Mouse (Mus musculus): ENCODE data around the gene Akap7. TPM values are rescaled to one million over a fixed set of nuclear protein-coding genes. Genes with fewer than 3 reads are reported as not detected.

Gene Akap7
- polyA plus RNA-seq, 1 experiment: 5.2 TPM

DNA sequence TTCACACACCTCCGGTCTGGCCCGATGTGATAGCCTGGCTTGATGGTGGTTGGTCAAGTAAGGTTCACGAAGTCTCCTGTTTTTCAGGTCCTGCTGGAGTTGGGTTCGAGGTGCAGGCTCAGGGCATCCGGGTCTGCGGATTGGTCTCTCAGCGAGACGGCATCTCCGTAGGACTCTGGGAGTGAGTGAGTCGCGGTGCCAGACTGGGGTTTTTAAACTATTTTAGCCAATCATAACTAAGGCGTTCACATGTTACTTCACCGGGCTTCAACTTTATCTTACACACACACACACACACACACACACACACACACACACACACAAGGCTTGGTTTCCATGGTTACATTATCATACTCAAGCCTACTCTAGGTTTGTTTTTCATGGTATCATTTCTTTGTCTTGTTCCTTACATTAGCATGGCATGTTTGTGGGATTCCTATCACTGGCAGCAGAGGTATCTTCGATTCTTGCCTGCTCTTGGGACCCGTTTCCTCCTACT lies 8.6 kb downstream of the Akap7 start:
- TF ChIP-seq CTCF (IDR thresholded peaks at IDR 0.05; ENCODE audit: extremely low read depth, insufficient read depth, insufficient read length, insufficient replicate concordance) (no peak), POLR2A (IDR thresholded peaks at IDR 0.05; ENCODE audit: low read depth, low read length) (no peak)
- Histone ChIP-seq H3K36me3 (ENCODE audit: control insufficient read depth, insufficient read depth, low read length) (no peaks in the 10 kb centered on the region), H3K4me1 (ENCODE audit: control insufficient read depth, insufficient read depth, insufficient read length) (peaks cover 7% of the 10 kb centered on the region), H3K4me3 (ENCODE audit: extremely low read depth, insufficient read depth, insufficient read length) (no peak overlapping the region), H3K27ac (ENCODE audit: insufficient read depth, low read length) (no peak overlapping the region), H3K27me3 (ENCODE audit: control insufficient read depth, insufficient read depth, low read length) (no peaks in the 10 kb centered on the region)
- DNase-seq (ENCODE audit: low read depth in 1 of 2, low spot score in 2 of 2): no peak
- 86% methylated on average over 15 of the region's 15 CpGs for WGBS

DNA sequence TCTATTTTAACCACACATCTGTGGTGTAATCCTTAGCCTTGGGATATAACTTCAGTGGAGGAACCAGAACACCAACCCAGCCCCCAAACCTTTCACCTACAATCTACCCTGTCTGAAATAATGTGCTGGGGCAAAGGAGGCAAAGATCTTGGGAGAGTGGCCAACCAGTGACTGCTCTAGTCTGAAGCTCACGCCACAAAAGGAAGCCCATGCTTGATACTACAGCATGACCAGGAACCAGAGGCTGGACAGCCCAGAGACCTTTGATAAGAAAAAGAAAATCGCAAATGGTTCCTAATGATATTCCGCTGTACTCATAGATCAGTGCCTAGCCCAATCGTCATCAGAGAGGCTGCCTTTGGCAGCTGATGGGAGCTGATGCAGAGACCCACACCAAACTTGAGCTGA lies 9.4 kb downstream of the Akap7 start:
- Histone ChIP-seq H3K4me3 (ENCODE audit: extremely low read depth, insufficient read depth, insufficient read length) (no peak overlapping the region), H3K36me3 (ENCODE audit: control insufficient read depth, insufficient read depth, low read length) (no peaks in the 10 kb centered on the region), H3K27ac (ENCODE audit: insufficient read depth, low read length) (peak overlapping the region; percentile 2; the same call in 1 of the 2 replicates), H3K4me1 (ENCODE audit: control insufficient read depth, insufficient read depth, insufficient read length) (peaks cover 7% of the 10 kb centered on the region), H3K27me3 (ENCODE audit: control insufficient read depth, insufficient read depth, low read length) (no peaks in the 10 kb centered on the region)
- DNase-seq (ENCODE audit: low read depth in 1 of 2, low spot score in 2 of 2): no peak
- no peak for TF ChIP-seq CTCF (IDR thresholded peaks at IDR 0.05; ENCODE audit: extremely low read depth, insufficient read depth, insufficient read length, insufficient replicate concordance)
- no peak for TF ChIP-seq POLR2A (IDR thresholded peaks at IDR 0.05; ENCODE audit: low read depth, low read length)
- 65% methylated on average over 4 of the region's 4 CpGs for WGBS

DNA sequence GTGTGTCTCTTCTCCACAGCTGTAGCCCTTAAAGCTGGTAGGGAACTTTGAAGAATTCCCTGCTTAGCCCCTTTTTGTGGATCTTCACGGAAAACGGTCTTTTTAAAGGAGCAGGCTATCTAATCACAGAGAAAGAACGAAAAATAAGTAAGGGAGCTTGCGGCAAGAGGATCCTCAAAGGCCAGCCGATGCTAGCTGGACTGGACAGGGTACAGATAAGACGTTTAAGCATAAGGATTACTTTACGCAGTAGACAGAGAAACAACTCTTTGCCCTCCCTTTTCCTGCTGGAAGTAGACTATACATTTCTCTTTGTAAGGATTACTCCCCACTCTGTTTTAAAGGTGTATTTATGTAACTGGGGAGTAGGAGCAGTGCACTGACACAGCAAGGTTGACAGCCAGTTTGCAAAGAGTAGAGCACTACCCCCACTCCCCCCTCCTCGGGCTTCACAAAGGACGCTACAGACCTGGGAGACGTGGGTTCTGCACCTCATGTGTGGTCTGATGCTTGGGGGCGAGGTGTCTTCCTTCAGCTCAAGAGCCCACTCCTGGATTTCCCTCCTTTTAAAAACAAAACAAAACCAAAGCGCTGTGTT lies 9.9 kb downstream of the Akap7 start:
- 28% methylated on average over 12 of the region's 12 CpGs for WGBS

DNA sequence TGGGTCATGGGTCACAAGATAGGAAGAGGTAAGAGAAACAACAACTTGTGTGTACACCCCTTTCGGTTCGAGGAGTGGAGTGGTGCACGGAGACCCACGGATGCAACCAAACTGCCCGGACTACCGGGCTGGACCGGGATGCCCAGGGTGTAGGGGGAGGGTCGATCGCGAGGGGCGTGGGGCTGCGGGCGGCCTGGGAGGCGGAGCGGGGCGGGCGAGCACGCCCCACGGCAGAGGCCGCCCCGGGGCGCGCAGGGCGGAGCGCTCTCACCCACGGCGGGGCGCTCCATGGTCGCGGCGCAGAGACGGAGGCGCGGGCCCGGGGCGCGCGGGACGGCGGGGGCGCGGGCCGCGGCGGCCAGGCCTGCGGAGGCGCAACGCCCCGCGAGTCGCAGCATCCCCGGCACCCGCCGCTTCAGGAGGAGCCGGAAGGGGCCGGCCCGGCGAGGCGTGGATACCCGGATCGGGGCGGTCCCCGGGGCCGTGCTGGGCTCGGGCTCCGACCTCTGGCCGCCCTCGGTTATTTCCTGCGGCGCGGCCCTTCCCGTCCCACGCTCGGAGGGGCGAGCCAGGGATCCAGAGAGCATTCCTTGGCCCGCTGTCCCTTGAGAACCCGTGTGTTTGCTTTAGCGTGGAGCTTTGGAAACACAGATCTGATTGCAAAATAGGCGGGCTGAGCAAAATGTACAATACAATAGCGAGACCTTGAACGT lies 10.9 kb downstream of the Akap7 start:
- peak overlapping the region; percentile 73 for H3K4me3 ChIP-seq (ENCODE audit: extremely low read depth, insufficient read depth, insufficient read length)

More for the DNA sequence above, 9.9 kb downstream of the Akap7 start:
- H3K27me3 ChIP-seq (ENCODE audit: control insufficient read depth, insufficient read depth, low read length): no peaks in the 10 kb centered on the region
- no peaks in the 10 kb centered on the region for H3K36me3 ChIP-seq (ENCODE audit: control insufficient read depth, insufficient read depth, low read length)
- 0 out of 2 replicates have a peak overlapping the region, but pooled peaks have one; percentile 24 for H3K4me3 ChIP-seq (ENCODE audit: extremely low read depth, insufficient read depth, insufficient read length)
- H3K27ac ChIP-seq (ENCODE audit: insufficient read depth, low read length): 0 out of 2 replicates have a peak overlapping the region, but pooled peaks have one; percentile 2
- H3K4me1 ChIP-seq (ENCODE audit: control insufficient read depth, insufficient read depth, insufficient read length): peaks cover 7% of the 10 kb centered on the region
- no peak for DNase-seq (ENCODE audit: low read depth in 1 of 2, low spot score in 2 of 2)
- TF ChIP-seq CTCF (IDR thresholded peaks at IDR 0.05; ENCODE audit: extremely low read depth, insufficient read depth, insufficient read length, insufficient replicate concordance) (no peak), POLR2A (IDR thresholded peaks at IDR 0.05; ENCODE audit: low read depth, low read length) (no peak)

DNA sequence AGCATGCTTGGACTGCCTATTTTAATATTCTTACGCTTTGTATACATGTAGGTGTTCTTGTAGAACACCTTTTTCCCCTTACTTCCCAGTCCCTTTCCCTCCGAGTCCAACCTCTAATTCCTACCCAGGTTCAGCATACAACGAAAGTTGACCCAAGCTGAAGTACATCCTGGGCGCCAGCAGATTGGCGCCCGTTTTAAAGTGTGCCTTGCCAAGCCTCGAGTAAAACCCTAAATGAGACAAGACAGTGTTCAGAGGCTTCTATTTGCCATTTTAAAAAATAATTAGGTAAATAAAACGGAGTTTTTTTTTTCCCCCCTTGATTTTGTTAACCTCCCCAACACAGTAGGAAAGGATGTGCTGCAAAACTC lies 11.4 kb downstream of the Akap7 start:
- H3K36me3 ChIP-seq (ENCODE audit: control insufficient read depth, insufficient read depth, low read length): no peaks in the 10 kb centered on the region
- H3K4me3 ChIP-seq (ENCODE audit: extremely low read depth, insufficient read depth, insufficient read length): peak overlapping the region; percentile 73
- TF ChIP-seq CTCF (IDR thresholded peaks at IDR 0.05; ENCODE audit: extremely low read depth, insufficient read depth, insufficient read length, insufficient replicate concordance) (no peak), POLR2A (IDR thresholded peaks at IDR 0.05; ENCODE audit: low read depth, low read length) (no peak)
- peaks cover 7% of the 10 kb centered on the region for H3K4me1 ChIP-seq (ENCODE audit: control insufficient read depth, insufficient read depth, insufficient read length)
- no peaks in the 10 kb centered on the region for H3K27me3 ChIP-seq (ENCODE audit: control insufficient read depth, insufficient read depth, low read length)
- WGBS: 52% methylated on average over 8 of the region's 8 CpGs
- peak overlapping the region; percentile 75 for H3K27ac ChIP-seq (ENCODE audit: insufficient read depth, low read length)
- DNase-seq (ENCODE audit: low read depth in 1 of 2, low spot score in 2 of 2): no peak

More for the DNA sequence above, 10.9 kb downstream of the Akap7 start:
- peak overlapping the region; percentile 75 for H3K27ac ChIP-seq (ENCODE audit: insufficient read depth, low read length)
- H3K27me3 ChIP-seq (ENCODE audit: control insufficient read depth, insufficient read depth, low read length): no peaks in the 10 kb centered on the region
- TF ChIP-seq POLR2A (IDR thresholded peaks at IDR 0.05; ENCODE audit: low read depth, low read length) (no peak; the same call in 1 of the 2 replicates), CTCF (IDR thresholded peaks at IDR 0.05; ENCODE audit: extremely low read depth, insufficient read depth, insufficient read length, insufficient replicate concordance) (0 out of 2 replicates have a peak, but pooled peaks have one; percentile 3)
- no peaks in the 10 kb centered on the region for H3K36me3 ChIP-seq (ENCODE audit: control insufficient read depth, insufficient read depth, low read length)
- WGBS: under 1% methylated on average over 51 of the region's 81 CpGs
- DNase-seq (ENCODE audit: low read depth in 1 of 2, low spot score in 2 of 2): peak in 1 of 2 experiments; percentile 79
- H3K4me1 ChIP-seq (ENCODE audit: control insufficient read depth, insufficient read depth, insufficient read length): peaks cover 7% of the 10 kb centered on the region

DNA sequence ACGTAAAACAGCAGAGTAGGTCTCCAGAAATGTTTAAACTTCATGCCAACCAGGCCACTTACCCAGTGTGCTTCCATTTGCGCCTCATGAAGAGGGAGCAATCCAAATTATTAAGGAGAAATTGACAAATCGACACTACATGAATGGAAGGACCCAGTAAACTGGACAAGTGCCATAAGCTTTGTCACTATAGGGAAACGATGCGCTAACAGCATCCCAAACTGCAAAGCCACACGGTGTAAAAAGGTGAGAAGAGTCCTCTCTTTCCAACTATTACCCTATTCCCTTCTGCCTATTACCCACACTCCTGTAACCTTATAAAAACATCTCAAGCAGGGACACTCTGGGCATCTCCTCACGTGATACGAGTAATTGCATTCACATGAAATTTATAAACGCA lies 11.8 kb downstream of the Akap7 start:
- H3K27me3 ChIP-seq (ENCODE audit: control insufficient read depth, insufficient read depth, low read length): no peaks in the 10 kb centered on the region
- WGBS: 93% methylated on average over 9 of the region's 9 CpGs
- H3K36me3 ChIP-seq (ENCODE audit: control insufficient read depth, insufficient read depth, low read length): no peaks in the 10 kb centered on the region
- H3K27ac ChIP-seq (ENCODE audit: insufficient read depth, low read length): no peak overlapping the region
- peaks cover 7% of the 10 kb centered on the region for H3K4me1 ChIP-seq (ENCODE audit: control insufficient read depth, insufficient read depth, insufficient read length)
- no peak overlapping the region for H3K4me3 ChIP-seq (ENCODE audit: extremely low read depth, insufficient read depth, insufficient read length)
- no peak for DNase-seq (ENCODE audit: low read depth in 1 of 2, low spot score in 2 of 2)
- TF ChIP-seq CTCF (IDR thresholded peaks at IDR 0.05; ENCODE audit: extremely low read depth, insufficient read depth, insufficient read length, insufficient replicate concordance) (no peak), POLR2A (IDR thresholded peaks at IDR 0.05; ENCODE audit: low read depth, low read length) (no peak)
